Mouse (Mus musculus) liver, embryonic 13.5 days (tissue): ENCODE measurements around the gene Nell1. TPM values are rescaled to one million over a fixed set of nuclear protein-coding genes. Genes with fewer than 3 reads are reported as not detected.

Experiments
- ATAC-seq: fragments of 200-750 bp; cut with Nextera tagmentation; 2 replicates; pipeline ENCODE4 v1.8.0; 2017; ENCODE audit warnings: low read depth, mild to moderate bottlenecking, moderate number of reproducible peaks, moderate library complexity
- DNase-seq: peaks from one replicate; pipeline ENCODE4 v3.0.0; 2022
- H3K27ac ChIP-seq: fragments of 300-500 bp; sonication (generic); 2 replicates; pipeline ENCODE4 v1.5.1; 2015; ENCODE audit warnings: moderate library complexity, mild to moderate bottlenecking, inconsistent platforms
- H3K27me3 ChIP-seq: fragments of 300-500 bp; sonication (generic); 2 replicates; pipeline ENCODE4 v1.6.1; 2015; ENCODE audit warnings: mild to moderate bottlenecking, inconsistent platforms
- H3K36me3 ChIP-seq: fragments of 300-500 bp; sonication (generic); 2 replicates; pipeline ENCODE4 v1.6.1; 2015; ENCODE audit warnings: mild to moderate bottlenecking, inconsistent platforms
- H3K4me1 ChIP-seq: fragments of 300-500 bp; sonication (generic); replicated peaks from 2 replicates; pipeline ENCODE4 v1.6.1; 2015; ENCODE audit warnings: inconsistent platforms
- H3K4me2 ChIP-seq: fragments of 300-500 bp; sonication (generic); 2 replicates; pipeline ENCODE4 v1.6.1; 2015; ENCODE audit warnings: inconsistent platforms, mild to moderate bottlenecking, moderate library complexity
- H3K4me3 ChIP-seq: fragments of 300-500 bp; sonication (generic); replicated peaks from 2 replicates; pipeline ENCODE4 v1.5.1; 2015; ENCODE audit warnings: mild to moderate bottlenecking, inconsistent platforms
- H3K9ac ChIP-seq: fragments of 300-500 bp; sonication (generic); 2 replicates; pipeline ENCODE4 v1.6.1; 2015; ENCODE audit warnings: mild to moderate bottlenecking, inconsistent platforms
- H3K9me3 ChIP-seq: fragments of 300-500 bp; sonication (generic); replicated peaks from 2 replicates; pipeline ENCODE4 v1.6.1; 2016; ENCODE audit warnings: inconsistent platforms
- WGBS: fragments of 180-500 bp; shearing (Covaris S2); methylation state at CpG from one replicate; pipeline ENCODE4 v1.1.7; 2015; ENCODE audit not compliant: insufficient replicate concordance; 5-methylcytosine and 5-hydroxymethylcytosine counted together
- polyA plus RNA-seq: library from polyadenylated mRNA; unstranded; fragments of >200 nt; fragmentation: Nextera tagmentation; extraction: Ambion mirVana; gene quantifications from 2 replicates; pipeline ENCODE4 v1.2.1, GENCODE M21; 2015

Nell1 gene
- polyA plus RNA-seq, 1 experiment from 2014 or later: 0.12 TPM

GRCm38 (mm10) chr7:50053704-50054103, 79.0 kb downstream of the Nell1 start:
- WGBS: 53% methylated on average over 2 of the region's 2 CpGs
- no peaks in the 10 kb centered on the region for H3K4me1 ChIP-seq

DNA sequence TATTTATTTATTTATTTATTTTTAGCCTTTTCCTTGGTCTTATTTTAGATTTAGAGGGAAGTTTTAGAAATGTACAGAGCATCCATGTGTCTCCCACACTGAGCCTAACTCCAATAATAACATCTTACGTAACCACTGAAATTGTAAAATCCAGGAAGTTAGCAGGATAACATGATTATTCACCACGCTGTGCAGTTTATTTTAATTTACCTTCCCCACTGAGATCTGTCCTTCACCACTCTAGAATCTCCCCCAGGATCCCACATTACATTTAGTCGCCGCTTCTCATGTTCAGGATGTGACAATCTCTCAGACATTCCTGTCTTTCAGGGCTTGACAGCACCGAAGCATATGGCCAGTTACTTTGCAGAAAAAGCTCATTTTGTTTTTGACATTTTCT, 119.8 kb downstream of the Nell1 start:
- ATAC-seq: no peak
- Histone ChIP-seq H3K27me3 (no peaks in the 10 kb centered on the region), H3K4me1 (no peaks in the 10 kb centered on the region), H3K27ac (no peak overlapping the region), H3K4me2 (no peak overlapping the region), H3K9ac (no peak overlapping the region), H3K9me3 (no peaks in the 10 kb centered on the region; the same call in 1 of the 2 replicates), H3K36me3 (no peaks in the 10 kb centered on the region), H3K4me3 (no peak overlapping the region)
- WGBS: 67% methylated on average over 5 of the region's 5 CpGs
- no peak for DNase-seq

More at GRCm38 (mm10) chr7:50053704-50054103, 79.0 kb downstream of the Nell1 start:
- Histone ChIP-seq H3K9ac (no peak overlapping the region), H3K9me3 (no peaks in the 10 kb centered on the region), H3K36me3 (no peaks in the 10 kb centered on the region), H3K27me3 (no peaks in the 10 kb centered on the region), H3K4me2 (no peak overlapping the region), H3K4me3 (no peak overlapping the region), H3K27ac (no peak overlapping the region)
- no peak for ATAC-seq
- no peak for DNase-seq

DNA sequence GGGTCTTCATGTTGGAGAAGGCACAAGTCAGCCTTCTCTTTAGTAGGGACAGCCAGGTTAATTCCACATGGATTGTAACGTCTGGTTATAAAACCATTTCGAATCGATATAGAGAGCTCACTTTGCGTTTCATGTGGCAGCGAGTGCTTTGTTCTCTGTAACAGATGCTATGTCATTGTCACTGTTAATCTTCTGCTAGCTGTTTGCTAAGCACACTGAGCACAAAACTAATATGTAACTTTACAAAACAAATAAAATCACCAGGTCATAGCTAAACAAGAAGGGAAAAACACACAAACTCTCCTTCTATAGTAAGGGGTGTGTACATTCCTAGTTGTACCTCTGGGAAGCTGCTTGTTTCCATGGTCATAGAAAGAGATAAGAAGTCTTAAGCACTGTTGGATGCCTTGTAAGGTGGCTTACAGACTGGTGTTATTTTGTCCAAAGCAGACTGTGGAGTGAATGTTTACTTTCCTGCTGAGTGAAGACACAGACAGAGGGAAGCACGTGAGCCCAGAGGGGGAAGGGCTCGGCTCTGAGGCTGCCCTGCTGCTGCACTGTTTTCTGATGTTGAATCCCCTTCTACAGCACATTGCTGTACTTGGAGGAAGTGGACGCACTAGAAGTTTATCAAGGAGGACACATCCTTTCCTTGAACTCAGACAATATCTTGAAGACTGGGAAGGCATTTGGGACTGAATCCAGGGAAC, 131.1 kb downstream of the Nell1 start:
- no peak overlapping the region for H3K9ac ChIP-seq
- no peak overlapping the region for H3K27ac ChIP-seq
- H3K4me1 ChIP-seq: 0 out of 2 replicates have a peak, but pooled peaks cover 2% of the 10 kb centered on the region
- 0 out of 2 replicates have a peak, but pooled peaks cover 2% of the 10 kb centered on the region for H3K9me3 ChIP-seq
- no peak overlapping the region for H3K4me3 ChIP-seq
- 55% methylated on average over 8 of the region's 8 CpGs for WGBS
- DNase-seq: no peak
- no peaks in the 10 kb centered on the region for H3K27me3 ChIP-seq
- 0 out of 2 replicates have a peak overlapping the region, but pooled peaks have one; percentile 8 for H3K4me2 ChIP-seq
- H3K36me3 ChIP-seq: no peaks in the 10 kb centered on the region
- ATAC-seq: peak; percentile 39; the same call in 1 of the 2 replicates

GRCm38 (mm10) chr7:50107261-50107660, 132.6 kb downstream of the Nell1 start:
- 0 out of 2 replicates have a peak, but pooled peaks cover 2% of the 10 kb centered on the region for H3K9me3 ChIP-seq
- H3K27ac ChIP-seq: no peak overlapping the region
- ATAC-seq (no peak), DNase-seq (no peak)
- H3K4me2 ChIP-seq: no peak overlapping the region
- 0 out of 2 replicates have a peak, but pooled peaks cover 2% of the 10 kb centered on the region for H3K4me1 ChIP-seq
- H3K4me3 ChIP-seq: no peak overlapping the region
- no peaks in the 10 kb centered on the region for H3K36me3 ChIP-seq
- WGBS: 52% methylated on average over 2 of the region's 2 CpGs
- no peak overlapping the region for H3K9ac ChIP-seq
- H3K27me3 ChIP-seq: no peaks in the 10 kb centered on the region

DNA sequence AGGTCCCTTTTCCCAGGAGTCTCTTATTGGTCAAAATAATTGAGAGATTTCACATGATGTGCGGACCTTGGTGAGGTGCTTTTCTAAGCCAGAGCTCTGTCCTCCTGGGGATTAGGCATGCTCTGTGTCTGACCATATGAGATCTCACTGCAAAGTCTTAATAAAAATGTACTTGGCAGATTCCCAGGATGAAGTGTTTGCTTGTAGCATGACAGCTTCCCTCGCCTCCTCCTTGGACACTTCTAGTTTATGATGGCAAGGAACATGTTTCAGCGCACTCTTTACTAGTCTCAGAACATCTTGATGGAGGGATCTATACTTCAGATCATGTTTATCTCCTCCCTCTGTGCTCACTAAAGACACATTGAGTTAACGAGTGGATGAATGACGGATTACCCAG, 143.7 kb downstream of the Nell1 start:
- H3K9ac ChIP-seq: no peak overlapping the region
- DNase-seq (no peak), ATAC-seq (no peak)
- H3K36me3 ChIP-seq: no peaks in the 10 kb centered on the region
- 0 out of 2 replicates have a peak, but pooled peaks cover 7% of the 10 kb centered on the region for H3K9me3 ChIP-seq
- no peak overlapping the region for H3K4me2 ChIP-seq
- H3K27me3 ChIP-seq: no peaks in the 10 kb centered on the region
- no peak overlapping the region for H3K27ac ChIP-seq
- no peaks in the 10 kb centered on the region for H3K4me1 ChIP-seq
- 72% methylated on average over 5 of the region's 5 CpGs for WGBS
- no peak overlapping the region for H3K4me3 ChIP-seq

DNA sequence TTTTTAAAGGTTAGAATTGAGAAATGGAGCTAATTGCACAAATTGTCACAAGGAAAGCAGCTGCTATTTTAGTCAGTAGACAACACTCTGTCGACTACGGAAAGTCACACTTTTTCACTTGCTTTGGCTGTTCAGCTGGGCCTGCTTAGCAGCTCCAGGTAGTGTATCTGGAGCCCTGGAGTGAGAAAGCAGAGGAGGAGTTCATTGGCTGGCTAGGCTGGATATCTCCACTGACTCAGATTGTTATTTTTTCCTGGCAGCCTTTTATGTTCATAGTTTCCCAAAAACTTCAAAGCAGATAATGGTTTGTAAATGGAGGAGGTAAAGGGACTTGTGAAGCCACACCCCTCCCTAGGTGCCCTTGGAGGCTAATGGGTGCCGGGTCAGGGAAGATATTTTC, 163.0 kb downstream of the Nell1 start:
- no peak overlapping the region for H3K27ac ChIP-seq
- 0 out of 2 replicates have a peak, but pooled peaks cover 2% of the 10 kb centered on the region for H3K9me3 ChIP-seq
- WGBS: 69% methylated on average over 3 of the region's 3 CpGs
- H3K4me3 ChIP-seq: no peak overlapping the region
- no peaks in the 10 kb centered on the region for H3K27me3 ChIP-seq
- DNase-seq (no peak), ATAC-seq (no peak)
- no peaks in the 10 kb centered on the region for H3K36me3 ChIP-seq
- H3K4me1 ChIP-seq: no peaks in the 10 kb centered on the region
- no peak overlapping the region for H3K4me2 ChIP-seq
- H3K9ac ChIP-seq: no peak overlapping the region

DNA sequence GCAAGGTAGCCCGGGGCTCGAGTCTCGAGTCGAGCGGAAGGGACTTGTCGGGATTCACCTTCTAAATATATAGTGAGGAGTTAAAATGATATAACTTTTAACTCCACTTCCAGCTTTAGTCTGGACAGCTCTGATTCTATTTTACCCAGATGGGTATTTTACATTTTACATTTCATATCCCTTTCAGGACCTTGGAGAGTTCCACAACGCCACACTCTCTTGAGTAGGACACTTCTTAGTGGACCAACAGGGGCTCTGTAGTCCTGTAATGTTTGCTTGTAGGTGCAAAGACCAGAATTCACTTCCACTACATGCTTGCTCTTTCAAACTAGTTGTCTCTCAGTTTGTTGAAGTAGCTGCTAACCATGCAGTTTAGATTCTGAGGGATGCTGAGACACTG, 174.7 kb downstream of the Nell1 start:
- Histone ChIP-seq H3K9me3 (0 out of 2 replicates have a peak, but pooled peaks cover 2% of the 10 kb centered on the region), H3K9ac (no peak overlapping the region), H3K4me1 (no peaks in the 10 kb centered on the region), H3K27ac (no peak overlapping the region), H3K4me3 (no peak overlapping the region), H3K27me3 (no peaks in the 10 kb centered on the region), H3K4me2 (no peak overlapping the region), H3K36me3 (no peaks in the 10 kb centered on the region)
- ATAC-seq (no peak), DNase-seq (no peak)
- WGBS: 88% methylated on average over 7 of the region's 7 CpGs

DNA sequence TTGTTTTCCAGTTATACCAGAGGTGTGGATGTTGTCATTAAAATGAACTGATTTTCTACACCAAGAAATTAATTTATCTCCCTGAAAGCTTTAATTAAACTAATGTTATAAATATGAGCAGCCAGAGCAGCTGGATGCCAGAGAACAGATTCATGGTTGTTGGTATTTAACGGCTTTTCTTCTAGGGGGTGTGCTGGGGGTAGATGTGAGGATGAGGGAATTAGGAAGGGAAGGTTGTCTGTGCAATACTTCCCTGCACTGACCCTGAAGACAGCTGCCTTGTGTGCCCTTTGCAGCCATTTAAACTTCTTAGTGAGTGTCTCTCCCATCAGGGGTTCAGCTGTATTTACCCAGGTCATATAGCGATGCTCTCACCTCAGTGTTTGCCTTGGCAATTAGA, 176.2 kb downstream of the Nell1 start:
- 69% methylated on average over 2 of the region's 2 CpGs for WGBS
- no peak for ATAC-seq

GRCm38 (mm10) chr7:50153618-50154017, 179.0 kb downstream of the Nell1 start:
- Histone ChIP-seq H3K4me3 (no peak overlapping the region), H3K4me2 (no peak overlapping the region), H3K27me3 (no peaks in the 10 kb centered on the region), H3K9ac (no peak overlapping the region), H3K9me3 (0 out of 2 replicates have a peak, but pooled peaks cover 2% of the 10 kb centered on the region), H3K27ac (no peak overlapping the region), H3K36me3 (no peaks in the 10 kb centered on the region), H3K4me1 (no peaks in the 10 kb centered on the region)
- ATAC-seq: no peak
- WGBS: 31% methylated on average over 2 of the region's 2 CpGs
- no peak for DNase-seq

More for the DNA sequence above, 176.2 kb downstream of the Nell1 start:
- no peaks in the 10 kb centered on the region for H3K4me1 ChIP-seq
- H3K4me2 ChIP-seq: no peak overlapping the region
- H3K27me3 ChIP-seq: no peaks in the 10 kb centered on the region
- H3K9me3 ChIP-seq: 0 out of 2 replicates have a peak, but pooled peaks cover 2% of the 10 kb centered on the region
- no peak overlapping the region for H3K4me3 ChIP-seq
- no peak for DNase-seq
- no peak overlapping the region for H3K9ac ChIP-seq
- no peaks in the 10 kb centered on the region for H3K36me3 ChIP-seq
- no peak overlapping the region for H3K27ac ChIP-seq

DNA sequence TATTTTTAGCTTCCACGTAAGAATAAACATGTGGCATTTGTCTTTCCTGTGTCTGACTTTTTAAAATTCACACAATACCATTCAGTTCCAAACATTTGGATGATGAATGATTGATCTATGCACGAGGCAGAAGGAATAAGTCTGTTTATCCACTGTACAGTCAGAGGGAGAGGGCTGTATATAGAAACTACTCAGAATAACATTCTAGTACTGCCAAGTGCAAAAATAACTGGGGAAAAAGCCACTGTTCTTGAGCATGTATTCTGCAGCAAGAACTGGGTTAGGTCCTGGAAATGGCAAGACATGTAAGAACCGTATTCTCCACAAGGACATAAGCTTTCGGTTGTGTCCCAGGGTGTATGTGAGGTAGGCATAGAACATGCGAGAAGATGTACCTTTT, 187.9 kb downstream of the Nell1 start:
- 58% methylated on average over 5 of the region's 5 CpGs for WGBS
- no peak overlapping the region for H3K27ac ChIP-seq
- H3K36me3 ChIP-seq: no peaks in the 10 kb centered on the region
- no peak overlapping the region for H3K9ac ChIP-seq
- H3K4me2 ChIP-seq: no peak overlapping the region
- no peaks in the 10 kb centered on the region for H3K4me1 ChIP-seq
- no peak overlapping the region for H3K4me3 ChIP-seq
- ATAC-seq: no peak
- peaks cover 11% of the 10 kb centered on the region; the same call in 1 of the 2 replicates for H3K9me3 ChIP-seq
- no peaks in the 10 kb centered on the region for H3K27me3 ChIP-seq
- no peak for DNase-seq

DNA sequence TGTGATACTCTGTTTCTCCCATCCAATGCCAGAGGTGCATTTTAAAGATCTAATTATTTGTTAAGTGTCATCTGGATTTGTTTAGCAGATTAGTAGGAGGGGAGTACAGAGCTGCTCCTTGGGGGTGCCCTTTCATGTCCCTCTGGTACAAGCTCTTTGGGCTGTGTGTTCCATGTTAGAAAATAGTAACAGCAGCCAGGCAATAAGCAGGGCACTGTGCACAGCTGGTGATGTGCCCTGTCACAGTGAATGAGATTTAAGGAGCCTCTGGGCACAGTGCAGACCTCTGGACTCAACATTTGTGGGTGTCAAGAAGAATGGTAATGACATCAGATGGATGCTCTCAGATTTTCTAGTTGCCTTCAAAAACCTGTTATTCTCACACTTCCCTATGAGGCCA, 194.1 kb downstream of the Nell1 start:
- H3K4me3 ChIP-seq: no peak overlapping the region
- no peaks in the 10 kb centered on the region for H3K27me3 ChIP-seq
- no peaks in the 10 kb centered on the region for H3K4me1 ChIP-seq
- ATAC-seq (no peak), DNase-seq (no peak)
- H3K9ac ChIP-seq: no peak overlapping the region
- H3K4me2 ChIP-seq: no peak overlapping the region
- no peaks in the 10 kb centered on the region for H3K36me3 ChIP-seq
- no peak overlapping the region for H3K27ac ChIP-seq
- 0 out of 2 replicates have a peak, but pooled peaks cover 3% of the 10 kb centered on the region for H3K9me3 ChIP-seq

DNA sequence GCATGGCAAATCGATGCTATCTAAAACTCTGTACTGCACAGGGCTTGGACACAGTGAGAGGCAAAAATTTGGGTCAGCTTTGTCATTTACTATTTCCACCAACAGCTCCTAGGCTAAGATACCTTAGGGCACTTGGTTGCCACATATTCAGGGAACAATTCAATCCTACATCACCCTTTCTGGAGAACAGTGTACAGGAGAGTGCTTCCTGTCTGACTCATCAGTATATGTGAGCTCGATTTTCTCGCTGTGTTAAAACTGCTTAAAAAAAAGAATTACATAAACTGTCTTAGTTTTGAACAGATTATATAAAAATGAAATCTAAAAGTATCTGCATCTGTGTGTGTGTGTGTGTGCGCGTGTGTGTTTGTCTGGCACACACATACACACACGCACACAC, 211.6 kb downstream of the Nell1 start:
- Histone ChIP-seq H3K4me2 (no peak overlapping the region), H3K36me3 (no peaks in the 10 kb centered on the region), H3K9ac (no peak overlapping the region), H3K4me1 (no peaks in the 10 kb centered on the region), H3K27ac (no peak overlapping the region), H3K4me3 (no peak overlapping the region), H3K9me3 (no peaks in the 10 kb centered on the region), H3K27me3 (no peaks in the 10 kb centered on the region)
- ATAC-seq (no peak), DNase-seq (no peak)
- WGBS: 69% methylated on average over 6 of the region's 6 CpGs
